Mouse (Mus musculus): ENCODE measurements around the gene Golph3l.
"Not testable (repeated sequence)": the region's sequence is repeated elsewhere in the genome, so short reads cannot be mapped to it uniquely, and the experiment has no call there.

Golph3l gene

GRCm38 (mm10) chr3:95624628-95625503 lies 36.1 kb downstream of the Golph3l start, which contains the start of gene Ensa:
TSS of gene Ensa (plus strand) at chr3:95624993.
- peak; percentile 100 for DNase-seq (ENCODE audit: low spot score)

- DNase-seq (ENCODE audit: low spot score): no peak
Observed at GRCm38 (mm10) chr3:95627763-95628162, 39.0 kb downstream of the Golph3l start.

- no peak for DNase-seq (ENCODE audit: low spot score)
Observed at GRCm38 (mm10) chr3:95629755-95630154, 41.0 kb downstream of the Golph3l start.

- DNase-seq (ENCODE audit: low spot score): no peak
Observed at GRCm38 (mm10) chr3:95630856-95631255, 42.1 kb downstream of the Golph3l start.

GRCm38 (mm10) chr3:95631304-95631703 lies 42.6 kb downstream of the Golph3l start:
- DNase-seq (ENCODE audit: low spot score): no peak

GRCm38 (mm10) chr3:95632648-95633588 lies 44.2 kb downstream of the Golph3l start:
- DNase-seq (ENCODE audit: low spot score): peak; percentile 48

- no peak for DNase-seq (ENCODE audit: low spot score)
Observed at GRCm38 (mm10) chr3:95635636-95636035, 46.9 kb downstream of the Golph3l start.

GRCm38 (mm10) chr3:95636072-95636471 lies 47.3 kb downstream of the Golph3l start:
- no peak for DNase-seq (ENCODE audit: low spot score)

GRCm38 (mm10) chr3:95639694-95640093 lies 51.0 kb downstream of the Golph3l start:
- DNase-seq (ENCODE audit: low spot score): no peak

- no peak for DNase-seq (ENCODE audit: low spot score)
Observed at GRCm38 (mm10) chr3:95643097-95643496, 54.4 kb downstream of the Golph3l start.

- no peak for DNase-seq (ENCODE audit: low spot score)
Observed at GRCm38 (mm10) chr3:95645313-95646235, 56.8 kb downstream of the Golph3l start.

- DNase-seq (ENCODE audit: low spot score): no peak
Observed at GRCm38 (mm10) chr3:95648016-95648415, 59.3 kb downstream of the Golph3l start.

- DNase-seq (ENCODE audit: low spot score): no peak
Observed at GRCm38 (mm10) chr3:95650276-95651032, 61.7 kb downstream of the Golph3l start.

- DNase-seq (ENCODE audit: low spot score): no peak
Observed at GRCm38 (mm10) chr3:95651033-95651373, 62.3 kb downstream of the Golph3l start.

GRCm38 (mm10) chr3:95651391-95652203 lies 62.9 kb downstream of the Golph3l start:
- no peak for DNase-seq (ENCODE audit: low spot score)

- DNase-seq (ENCODE audit: low spot score): no peak
Observed at GRCm38 (mm10) chr3:95652204-95652811, 63.6 kb downstream of the Golph3l start.

- no peak for DNase-seq (ENCODE audit: low spot score)
Observed at GRCm38 (mm10) chr3:95652871-95653270, 64.1 kb downstream of the Golph3l start.

- peak; percentile 66 for DNase-seq (ENCODE audit: low spot score)
Observed at GRCm38 (mm10) chr3:95653473-95654034, 64.8 kb downstream of the Golph3l start.

- not testable (repeated sequence) for DNase-seq (ENCODE audit: low spot score)
Observed at GRCm38 (mm10) chr3:95654371-95654770, 65.6 kb downstream of the Golph3l start.
